Mouse (Mus musculus) frontal cortex, postnatal 10 days (tissue): ENCODE data around the gene Rnf222.

Experiments
- DNase-seq, 2 experiments: peaks; one replicate each; pipeline ENCODE4 v3.0.0; 2022; ENCODE audit warnings: low spot score in 2 of 2, mixed read lengths in 1 of 2

Gene Rnf222

GRCm38 (mm10) chr11:68888653-68889052, 300 bp downstream of the Rnf222 start:
- no peak for DNase-seq

GRCm38 (mm10) chr11:68890625-68891024, 2.3 kb downstream of the Rnf222 start:
- DNase-seq, result no peak

- no peak for DNase-seq
These were observed 3.5 kb downstream of the Rnf222 start for GRCm38 (mm10) chr11:68891823-68892222.

GRCm38 (mm10) chr11:68892233-68892832, 4.0 kb downstream of the Rnf222 start:
- no peak for DNase-seq

GRCm38 (mm10) chr11:68893911-68894464, 5.6 kb downstream of the Rnf222 start:
- no peak for DNase-seq

- DNase-seq, result no peak
These were observed 7.9 kb downstream of the Rnf222 start for GRCm38 (mm10) chr11:68896247-68896646.

- DNase-seq, result no peak
These were observed 8.8 kb downstream of the Rnf222 start for GRCm38 (mm10) chr11:68897120-68897519.

- no peak for DNase-seq
These were observed 9.5 kb downstream of the Rnf222 start for GRCm38 (mm10) chr11:68897838-68898237.

- DNase-seq, result no peak
These were observed 10.4 kb downstream of the Rnf222 start for GRCm38 (mm10) chr11:68898790-68899189.

- no peak for DNase-seq
These were observed 11.5 kb downstream of the Rnf222 start for GRCm38 (mm10) chr11:68899815-68900214.

- no peak for DNase-seq
These were observed 12.4 kb downstream of the Rnf222 start for GRCm38 (mm10) chr11:68900519-68901350.

- DNase-seq, result peak; percentile 95 to 98
These were observed 13.1 kb downstream of the Rnf222 start, which contains the start of gene Rpl26 for GRCm38 (mm10) chr11:68901351-68902046. Rpl26 (plus strand) TSS chr11:68901583.

GRCm38 (mm10) chr11:68902047-68902364, 13.7 kb downstream of the Rnf222 start:
- no peak for DNase-seq

GRCm38 (mm10) chr11:68902367-68902766, 14.0 kb downstream of the Rnf222 start:
- no peak for DNase-seq

GRCm38 (mm10) chr11:68902823-68903222, 14.5 kb downstream of the Rnf222 start:
- no peak for DNase-seq

GRCm38 (mm10) chr11:68903775-68904174, 15.4 kb downstream of the Rnf222 start:
- DNase-seq, result no peak

GRCm38 (mm10) chr11:68904375-68905137, 16.2 kb downstream of the Rnf222 start:
- peak in 1 of 2 experiments; percentile 70 for DNase-seq

- no peak for DNase-seq
These were observed 16.8 kb downstream of the Rnf222 start for GRCm38 (mm10) chr11:68905138-68905531.

- no peak for DNase-seq
These were observed 17.5 kb downstream of the Rnf222 start for GRCm38 (mm10) chr11:68905665-68906460.

- no peak for DNase-seq
These were observed 18.1 kb downstream of the Rnf222 start for GRCm38 (mm10) chr11:68906461-68906790.

GRCm38 (mm10) chr11:68907251-68907650, 18.9 kb downstream of the Rnf222 start:
- no peak for DNase-seq
